ENCODE assay signal across 8 mouse cellular contexts in the genomic region with DNA sequence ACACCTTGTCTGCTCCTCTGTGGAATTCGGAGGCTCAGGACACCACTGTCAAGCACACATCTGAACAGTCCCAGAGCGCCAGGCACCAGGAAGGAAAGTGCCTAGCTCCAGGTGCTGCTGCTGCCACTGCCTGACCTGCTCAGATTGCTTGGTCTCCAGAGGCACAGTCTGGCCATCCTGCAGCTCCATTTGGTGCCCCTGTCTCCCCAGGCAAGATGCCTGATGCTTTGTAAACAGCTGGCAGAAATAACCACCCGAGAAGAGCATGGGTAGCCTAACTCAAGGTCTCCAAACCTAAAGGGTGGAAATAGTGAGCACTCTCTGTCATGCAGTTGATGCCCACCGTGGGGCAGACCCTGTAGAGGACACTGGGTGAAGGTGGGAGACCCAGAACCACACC. TPM values are rescaled to one million over a fixed set of nuclear protein-coding genes. Genes with fewer than 3 reads are reported as not detected.
DNase-seq lines count a peak whose midpoint lies in the region; ATAC-seq and TF ChIP-seq lines count a peak whose summit lies in the region.

No protein-coding gene starts in this region.

- H3K9ac ChIP-seq in forebrain, embryonic 11.5 days (ENCODE audit: low read length), result peak overlapping the region; percentile 84
- H3K9ac ChIP-seq in limb, embryonic 12.5 days (replicated peaks), result peak overlapping the region; percentile 94

- TF ChIP-seq CTCF in small intestine, adult 2 months (IDR thresholded peaks at IDR 0.05; ENCODE audit: extremely low read depth, insufficient read length, insufficient replicate concordance, low read depth, low read length), result no peak

- peaks cover 4% of the 10 kb centered on the region; the same call in 1 of the 2 replicates for H3K9me3 ChIP-seq in megakaryocyte, embryonic 14.5 days
- H3K9me3 ChIP-seq in forebrain, embryonic 11.5 days (ENCODE audit: control insufficient read depth, low read length), result no peaks in the 10 kb centered on the region
- H3K9me3 ChIP-seq in limb, embryonic 12.5 days, result no peaks in the 10 kb centered on the region

- intact Hi-C loops in left cerebral cortex, postnatal 25 days (cut with DNase I), result no loop called here
- intact Hi-C loops in left cerebral cortex, postnatal 10 days (cut with DNase I), result no loop called here

- peaks cover 75% of the 10 kb centered on the region for H3K4me1 ChIP-seq in megakaryocyte, embryonic 14.5 days
- H3K4me1 ChIP-seq in forebrain, embryonic 11.5 days (replicated peaks; ENCODE audit: control insufficient read depth, insufficient read depth, low read length), result peaks cover 12% of the 10 kb centered on the region
- peaks cover 35% of the 10 kb centered on the region for H3K4me1 ChIP-seq in limb, embryonic 12.5 days (replicated peaks)
- H3K4me1 ChIP-seq in small intestine, adult 2 months (ENCODE audit: control insufficient read depth, insufficient read depth, insufficient read length, low read length), result peaks cover 32% of the 10 kb centered on the region

- no peak overlapping the region for H3K27ac ChIP-seq in forebrain, embryonic 11.5 days (ENCODE audit: low read depth, low read length)
- H3K27ac ChIP-seq in limb, embryonic 12.5 days, result peak overlapping the region; percentile 81
- peak overlapping the region; percentile 99 for H3K27ac ChIP-seq in small intestine, adult 2 months (ENCODE audit: insufficient read depth, low read depth, low read length)

- H3K4me2 ChIP-seq in forebrain, embryonic 11.5 days (ENCODE audit: low read depth, low read length, severe bottlenecking), result peak overlapping the region; percentile 90
- H3K4me2 ChIP-seq in limb, embryonic 12.5 days, result peak overlapping the region; percentile 91

- DNase-seq in forebrain, embryonic 11.5 days (ENCODE audit: low spot score), result no peak
- DNase-seq in left cerebral cortex, postnatal 25 days (ENCODE audit: low spot score in 2 of 2), result no peak
- no peak for DNase-seq in left cerebral cortex, postnatal 10 days (ENCODE audit: extremely low spot score in 1 of 2, low spot score in 2 of 2)
- DNase-seq in embryo, embryonic 10.5 days (ENCODE audit: low spot score), result no peak

- H3K36me3 ChIP-seq in megakaryocyte, embryonic 14.5 days (replicated peaks; ENCODE audit: low read length), result peaks cover 44% of the 10 kb centered on the region
- peaks cover 5% of the 10 kb centered on the region; the same call in 1 of the 2 replicates for H3K36me3 ChIP-seq in forebrain, embryonic 11.5 days (ENCODE audit: control insufficient read depth, insufficient read depth, low read length)
- peaks cover 40% of the 10 kb centered on the region for H3K36me3 ChIP-seq in limb, embryonic 12.5 days
- peaks cover 26% of the 10 kb centered on the region for H3K36me3 ChIP-seq in small intestine, adult 2 months (ENCODE audit: control insufficient read depth, insufficient read depth, low read length)

- WGBS in forebrain, embryonic 11.5 days, result 21% methylated on average over 4 of the region's 4 CpGs
- 24% methylated on average over 4 of the region's 4 CpGs for WGBS in limb, embryonic 12.5 days
- 4% methylated on average over 4 of the region's 4 CpGs for WGBS in small intestine, adult 2 months

- no peaks in the 10 kb centered on the region for H3K27me3 ChIP-seq in megakaryocyte, embryonic 14.5 days (replicated peaks)
- H3K27me3 ChIP-seq in forebrain, embryonic 11.5 days (ENCODE audit: control insufficient read depth, insufficient read depth, low read length), result no peaks in the 10 kb centered on the region
- H3K27me3 ChIP-seq in limb, embryonic 12.5 days, result no peaks in the 10 kb centered on the region
- no peaks in the 10 kb centered on the region for H3K27me3 ChIP-seq in small intestine, adult 2 months (ENCODE audit: control insufficient read depth, insufficient read depth, low read length)

- TF ChIP-seq POLR2A in small intestine, adult 2 months (IDR thresholded peaks at IDR 0.05; ENCODE audit: low read depth, low read length), result no peak

- peak overlapping the region; percentile 96 for H3K4me3 ChIP-seq in megakaryocyte, embryonic 14.5 days (replicated peaks)
- peak overlapping the region; percentile 91 for H3K4me3 ChIP-seq in forebrain, embryonic 11.5 days (ENCODE audit: low read depth, low read length)
- H3K4me3 ChIP-seq in limb, embryonic 12.5 days (replicated peaks), result peak overlapping the region; percentile 95
- peak overlapping the region; percentile 83 for H3K4me3 ChIP-seq in small intestine, adult 2 months (ENCODE audit: low read depth, low read length)

- ATAC-seq in megakaryocyte, adult 5-6 weeks (ENCODE audit: poor library complexity, severe bottlenecking), result no peak
- no peak for ATAC-seq in forebrain, embryonic 11.5 days (replicated peaks; ENCODE audit: low FRiP score)
- no peak for ATAC-seq in limb, embryonic 12.5 days (ENCODE audit: insufficient number of reproducible peaks, insufficient read depth, low FRiP score, low TSS enrichment, low read depth)

RNA-seq across cellular contexts. Expression of a gene that starts 1.1 kb away (rescaled TPM):
- 58.8 and 62.5 TPM in 2 replicates for polyA plus RNA-seq in megakaryocyte, embryonic 14.5 days (2012; ENCODE audit: insufficient read depth, low replicate concordance)
- 20.7 and 21.7 TPM in 2 replicates for total RNA-seq in megakaryocyte, adult 5-6 weeks (2015)
- 54.8 and 79.3 TPM in 2 replicates for total RNA-seq in megakaryocyte, adult 5-6 weeks (2017)
- polyA plus RNA-seq in forebrain, embryonic 11.5 days (2014; fragmentation: Nextera tagmentation; extraction: Ambion mirVana), result 104 and 107 TPM in 2 replicates
- polyA plus RNA-seq in limb, embryonic 12.5 days (2016; fragmentation: Nextera tagmentation; extraction: Ambion mirVana), result 105 and 115 TPM in 2 replicates
- 69.0 and 137 TPM in 2 replicates for polyA plus RNA-seq in small intestine, adult 2 months (2012; rRNA removed)
- 10 to 100 TPM; 44.8 to 47.8 TPM for total RNA-seq in left cerebral cortex, postnatal 25 days (2021)
- 10 to 100 TPM; 43.0 to 46.9 TPM for total RNA-seq in left cerebral cortex, postnatal 10 days (2021)

RNA-seq across cellular contexts. Expression of a gene that starts 28.2 kb away (rescaled TPM):
- polyA plus RNA-seq in megakaryocyte, embryonic 14.5 days (2012; ENCODE audit: insufficient read depth, low replicate concordance), result 37.8 and 62.9 TPM in 2 replicates
- total RNA-seq in megakaryocyte, adult 5-6 weeks (2015), result 6.2 TPM in 2 replicates
- total RNA-seq in megakaryocyte, adult 5-6 weeks (2017), result 6.2 and 6.9 TPM in 2 replicates
- 10.4 and 12.1 TPM in 2 replicates for polyA plus RNA-seq in forebrain, embryonic 11.5 days (2014; fragmentation: Nextera tagmentation; extraction: Ambion mirVana)
- 17.0 and 17.5 TPM in 2 replicates for polyA plus RNA-seq in limb, embryonic 12.5 days (2016; fragmentation: Nextera tagmentation; extraction: Ambion mirVana)
- polyA plus RNA-seq in small intestine, adult 2 months (2012; rRNA removed), result 10.7 and 12.7 TPM in 2 replicates
- 100 to 1,000 TPM; 259 to 273 TPM for total RNA-seq in left cerebral cortex, postnatal 25 days (2021)
- total RNA-seq in left cerebral cortex, postnatal 10 days (2021), result 100 to 1,000 TPM; 116 to 122 TPM
